Mouse (Mus musculus) MEL (cell line): ENCODE data around the gene Clec16a. TPM values are rescaled to one million over a fixed set of nuclear protein-coding genes. Genes with fewer than 3 reads are reported as not detected.

Source experiments
- DNase-seq: peaks from one replicate; pipeline ENCODE4 v3.0.0; 2011; ENCODE audit warnings: low read depth, low spot score
- H3K27ac ChIP-seq: 2 replicates; pipeline ENCODE4 v1.5.1; 2012; ENCODE audit warnings: low read depth, mild to moderate bottlenecking, control low read depth, low read length, moderate library complexity; ENCODE audit not compliant: control insufficient read depth
- H3K27me3 ChIP-seq, 2 experiments: fragments of 150-350 bp in 1 of 2; sonication (generic) in 1 of 2; 2 replicates each; pipeline ENCODE4 v1.6.1; 2012; ENCODE audit warnings: low read length in 2 of 2, mild to moderate bottlenecking in 2 of 2, improper control_type of control experiment in 1 of 2, moderate library complexity in 1 of 2; ENCODE audit not compliant: insufficient read depth in 2 of 2, control insufficient read depth in 1 of 2
- H3K36me3 ChIP-seq, 2 experiments: 2 replicates each; pipeline ENCODE4 v1.6.1; 2012 to 2014; ENCODE audit warnings: low read length in 2 of 2, improper control_type of control experiment in 1 of 2, inconsistent platforms in 1 of 2, mild to moderate bottlenecking in 1 of 2; ENCODE audit not compliant: insufficient read depth in 2 of 2, control insufficient read depth in 1 of 2
- H3K4me1 ChIP-seq, 2 experiments: fragments of 150-350 bp in 1 of 2; sonication (generic) in 1 of 2; 2 replicates each; pipeline ENCODE4 v1.6.1; 2012; ENCODE audit warnings: low read length in 2 of 2, improper control_type of control experiment in 1 of 2, mild to moderate bottlenecking in 1 of 2; ENCODE audit not compliant: insufficient read depth in 2 of 2, control insufficient read depth in 1 of 2
- H3K4me3 ChIP-seq, 2 experiments: fragments of 150-350 bp in 1 of 2; sonication (generic) in 1 of 2; 2 replicates each; pipeline ENCODE4 v1.5.1; 2012; ENCODE audit warnings: low read depth in 2 of 2, low read length in 2 of 2, mild to moderate bottlenecking in 2 of 2, moderate library complexity in 2 of 2, control low read depth in 1 of 2, improper control_type of control experiment in 1 of 2; ENCODE audit not compliant: control insufficient read depth in 1 of 2, insufficient read depth in 1 of 2
- H3K79me2 ChIP-seq: 2 replicates; pipeline ENCODE4 v1.6.1; 2012; ENCODE audit warnings: mild to moderate bottlenecking, low read length, moderate library complexity; ENCODE audit not compliant: control insufficient read depth, poor library complexity, insufficient read depth
- H3K9ac ChIP-seq: 2 replicates; pipeline ENCODE4 v1.6.1; 2012; ENCODE audit warnings: low read depth, mild to moderate bottlenecking, control low read depth, low read length, moderate library complexity; ENCODE audit not compliant: control insufficient read depth, poor library complexity, severe bottlenecking
- H3K9me3 ChIP-seq: fragments of 150-350 bp; sonication (generic); replicated peaks from 2 replicates; pipeline ENCODE4 v1.6.1; 2012; ENCODE audit warnings: mild to moderate bottlenecking, low read length, improper control_type of control experiment, moderate library complexity; ENCODE audit not compliant: insufficient read depth
- BHLHE40 ChIP-seq: IDR thresholded peaks from 2 replicates; pipeline ENCODE4 v1.6.1; 2012; ENCODE audit warnings: low read depth, mild to moderate bottlenecking, inconsistent platforms, low read length, improper control_type of control experiment, borderline replicate concordance
- CHD1 ChIP-seq: IDR thresholded peaks from 2 replicates; pipeline ENCODE4 v1.6.1; 2012; ENCODE audit warnings: low read depth, mild to moderate bottlenecking, inconsistent platforms, low read length, improper control_type of control experiment
- E2F4 ChIP-seq: IDR thresholded peaks from 2 replicates; pipeline ENCODE4 v1.6.1; 2011; ENCODE audit warnings: low read depth, low read length, improper control_type of control experiment, borderline replicate concordance
- ELF1 ChIP-seq: IDR thresholded peaks from 2 replicates; pipeline ENCODE4 v1.6.1; 2014; ENCODE audit warnings: low read depth, mild to moderate bottlenecking, inconsistent platforms, low read length, improper control_type of control experiment, moderate library complexity
- EP300 ChIP-seq, 2 experiments: IDR thresholded peaks; 2 replicates each; pipeline ENCODE4 v1.6.1; 2011; ENCODE audit warnings: improper control_type of control experiment in 2 of 2, low read length in 2 of 2, low read depth in 1 of 2, mild to moderate bottlenecking in 1 of 2
- ETS1 ChIP-seq: IDR thresholded peaks from 2 replicates; pipeline ENCODE4 v1.6.1; 2012; ENCODE audit warnings: low read depth, mild to moderate bottlenecking, inconsistent platforms, low read length, improper control_type of control experiment, moderate library complexity
- GABPA ChIP-seq: IDR thresholded peaks from 2 replicates; pipeline ENCODE4 v1.6.1; 2012; ENCODE audit warnings: low read depth, mild to moderate bottlenecking, inconsistent platforms, low read length, improper control_type of control experiment, moderate library complexity
- GATA1 ChIP-seq: IDR thresholded peaks from 2 replicates; pipeline ENCODE4 v1.6.1; 2011; ENCODE audit warnings: low read depth, low read length, improper control_type of control experiment
- HCFC1 ChIP-seq: IDR thresholded peaks from 2 replicates; pipeline ENCODE4 v1.6.1; 2012; ENCODE audit warnings: low read depth, mild to moderate bottlenecking, inconsistent platforms, low read length, improper control_type of control experiment, moderate library complexity
- JUND ChIP-seq: IDR thresholded peaks from 2 replicates; pipeline ENCODE4 v1.6.1; 2011; ENCODE audit warnings: low read depth, mild to moderate bottlenecking, improper control_type of control experiment, low read length
- KAT2A ChIP-seq: conservative IDR thresholded peaks from 2 replicates; pipeline ENCODE4 v1.6.1; 2012; ENCODE audit warnings: low read depth, low read length, improper control_type of control experiment, inconsistent platforms
- MAFK ChIP-seq: IDR thresholded peaks from 2 replicates; pipeline ENCODE4 v1.6.1; 2011; ENCODE audit warnings: low read depth, mild to moderate bottlenecking, low read length, improper control_type of control experiment, borderline replicate concordance
- MAX ChIP-seq: IDR thresholded peaks from 2 replicates; pipeline ENCODE4 v1.6.1; 2011; ENCODE audit warnings: low read length, improper control_type of control experiment
- MAZ ChIP-seq: IDR thresholded peaks from 2 replicates; pipeline ENCODE4 v1.6.1; 2012; ENCODE audit warnings: low read depth, mild to moderate bottlenecking, inconsistent platforms, low read length, improper control_type of control experiment
- MEF2A ChIP-seq: IDR thresholded peaks from 2 replicates; pipeline ENCODE4 v1.6.1; 2014; ENCODE audit warnings: low read depth, mild to moderate bottlenecking, inconsistent platforms, low read length, improper control_type of control experiment; ENCODE audit not compliant: poor library complexity, insufficient replicate concordance, severe bottlenecking; ENCODE audit errors: extremely low read depth
- MXI1 ChIP-seq: IDR thresholded peaks from 2 replicates; pipeline ENCODE4 v1.6.1; 2011; ENCODE audit warnings: mild to moderate bottlenecking, low read depth, low read length, improper control_type of control experiment
- MYB ChIP-seq: IDR thresholded peaks from 2 replicates; pipeline ENCODE4 v1.6.1; 2011; ENCODE audit warnings: mild to moderate bottlenecking, low read depth, low read length, improper control_type of control experiment
- MYC ChIP-seq: IDR thresholded peaks from 2 replicates; pipeline ENCODE4 v1.6.1; 2011; ENCODE audit warnings: low read depth, mild to moderate bottlenecking, low read length, improper control_type of control experiment, moderate library complexity
- NELFE ChIP-seq: IDR thresholded peaks from 2 replicates; pipeline ENCODE4 v1.6.1; 2011; ENCODE audit warnings: low read depth, low read length, improper control_type of control experiment
- NRF1 ChIP-seq: IDR thresholded peaks from 2 replicates; pipeline ENCODE4 v1.6.1; 2014; ENCODE audit warnings: low read depth, mild to moderate bottlenecking, inconsistent platforms, low read length, improper control_type of control experiment, moderate library complexity; ENCODE audit not compliant: poor library complexity, insufficient read depth, severe bottlenecking
- POLR2A ChIP-seq, 2 experiments: IDR thresholded peaks; 2 replicates each; pipeline ENCODE4 v1.6.1; 2011 to 2012; ENCODE audit warnings: low read length in 2 of 2, mild to moderate bottlenecking in 2 of 2, control low read depth in 1 of 2, improper control_type of control experiment in 1 of 2, low read depth in 1 of 2, moderate library complexity in 1 of 2; ENCODE audit not compliant: control insufficient read depth in 1 of 2, insufficient read depth in 1 of 2, poor library complexity in 1 of 2
- POLR2AphosphoS2 ChIP-seq: IDR thresholded peaks from 2 replicates; pipeline ENCODE4 v1.6.1; 2011; ENCODE audit warnings: low read length, improper control_type of control experiment
- POLR2AphosphoS5 ChIP-seq: IDR thresholded peaks from 2 replicates; pipeline ENCODE4 v1.6.1; 2012; ENCODE audit warnings: low read depth, borderline replicate concordance, mild to moderate bottlenecking, inconsistent platforms, low read length, moderate library complexity, mixed read lengths
- RAD21 ChIP-seq: IDR thresholded peaks from 2 replicates; pipeline ENCODE4 v1.6.1; 2011; ENCODE audit warnings: mild to moderate bottlenecking, low read depth, low read length, improper control_type of control experiment
- RCOR1 ChIP-seq: IDR thresholded peaks from 2 replicates; pipeline ENCODE4 v1.6.1; 2012; ENCODE audit warnings: low read depth, mild to moderate bottlenecking, inconsistent platforms, low read length, improper control_type of control experiment
- SIN3A ChIP-seq: IDR thresholded peaks from 2 replicates; pipeline ENCODE4 v1.6.1; 2012; ENCODE audit warnings: low read length, improper control_type of control experiment, inconsistent platforms
- SMC3 ChIP-seq: IDR thresholded peaks from 2 replicates; pipeline ENCODE4 v1.6.1; 2011; ENCODE audit warnings: low read depth, low read length, improper control_type of control experiment
- TAL1 ChIP-seq: IDR thresholded peaks from 2 replicates; pipeline ENCODE4 v1.6.1; 2012; ENCODE audit warnings: mild to moderate bottlenecking, inconsistent platforms, low read length, moderate library complexity, mixed read lengths
- TBP ChIP-seq: IDR thresholded peaks from 2 replicates; pipeline ENCODE4 v1.8.0; 2011; ENCODE audit warnings: low read depth, low read length, improper control_type of control experiment
- TCF12 ChIP-seq: IDR thresholded peaks from 2 replicates; pipeline ENCODE4 v1.6.1; 2014; ENCODE audit warnings: low read depth, mild to moderate bottlenecking, inconsistent platforms, low read length, improper control_type of control experiment, moderate library complexity
- UBTF ChIP-seq: IDR thresholded peaks from 2 replicates; pipeline ENCODE4 v1.6.1; 2012; ENCODE audit warnings: low read depth, mild to moderate bottlenecking, inconsistent platforms, low read length, improper control_type of control experiment, moderate library complexity, borderline replicate concordance; ENCODE audit not compliant: insufficient read depth
- USF1 ChIP-seq: IDR thresholded peaks from 2 replicates; pipeline ENCODE4 v1.6.1; 2014; ENCODE audit warnings: low read depth, mild to moderate bottlenecking, inconsistent platforms, low read length, improper control_type of control experiment, moderate library complexity
- USF2 ChIP-seq, 2 experiments: IDR thresholded peaks; 2 replicates each; pipeline ENCODE4 v1.6.1; 2011 to 2012; ENCODE audit warnings: improper control_type of control experiment in 2 of 2, low read length in 2 of 2, borderline replicate concordance in 1 of 2, inconsistent platforms in 1 of 2, low read depth in 1 of 2, mild to moderate bottlenecking in 1 of 2; ENCODE audit not compliant: insufficient read depth in 1 of 2
- ZC3H11A ChIP-seq: IDR thresholded peaks from 2 replicates; pipeline ENCODE4 v1.6.1; 2012; ENCODE audit warnings: low read depth, mild to moderate bottlenecking, inconsistent platforms, low read length, improper control_type of control experiment
- ZKSCAN1 ChIP-seq: IDR thresholded peaks from 2 replicates; pipeline ENCODE4 v1.6.1; 2012; ENCODE audit warnings: low read depth, mild to moderate bottlenecking, inconsistent platforms, low read length, improper control_type of control experiment, moderate library complexity
- ZMIZ1 ChIP-seq: IDR thresholded peaks from 2 replicates; pipeline ENCODE4 v1.6.1; 2012; ENCODE audit warnings: low read depth, mild to moderate bottlenecking, inconsistent platforms, low read length, improper control_type of control experiment, moderate library complexity
- ZNF384 ChIP-seq: IDR thresholded peaks from 2 replicates; pipeline ENCODE4 v1.6.1; 2012; ENCODE audit warnings: low read depth, mild to moderate bottlenecking, inconsistent platforms, low read length, improper control_type of control experiment
- polyA plus RNA-seq, 2 experiments: library from polyadenylated mRNA; stranded (reverse) in 1 of 2; unstranded in 1 of 2; fragments of >175 nt in 1 of 2; fragments of >200 nt in 1 of 2; gene quantifications; 2 replicates each; pipeline versions ENCODE4 v1.2.1 to v1.2.4; 2012; ENCODE audit warnings: low replicate concordance in 2 of 2, low read depth in 1 of 2; ENCODE audit not compliant: insufficient read length in 2 of 2, insufficient read depth in 1 of 2, missing spikeins in 1 of 2
- total RNA-seq: library from RNA; depleted of rRNA; stranded (reverse); fragments of 300-350 nt; gene quantifications from 2 replicates; pipeline ENCODE4 v1.2.3, GENCODE M21; 2012

The Clec16a gene
- total and polyA plus RNA-seq, 3 experiments = 10.4 to 49.3 (median 22.1) TPM

DNA sequence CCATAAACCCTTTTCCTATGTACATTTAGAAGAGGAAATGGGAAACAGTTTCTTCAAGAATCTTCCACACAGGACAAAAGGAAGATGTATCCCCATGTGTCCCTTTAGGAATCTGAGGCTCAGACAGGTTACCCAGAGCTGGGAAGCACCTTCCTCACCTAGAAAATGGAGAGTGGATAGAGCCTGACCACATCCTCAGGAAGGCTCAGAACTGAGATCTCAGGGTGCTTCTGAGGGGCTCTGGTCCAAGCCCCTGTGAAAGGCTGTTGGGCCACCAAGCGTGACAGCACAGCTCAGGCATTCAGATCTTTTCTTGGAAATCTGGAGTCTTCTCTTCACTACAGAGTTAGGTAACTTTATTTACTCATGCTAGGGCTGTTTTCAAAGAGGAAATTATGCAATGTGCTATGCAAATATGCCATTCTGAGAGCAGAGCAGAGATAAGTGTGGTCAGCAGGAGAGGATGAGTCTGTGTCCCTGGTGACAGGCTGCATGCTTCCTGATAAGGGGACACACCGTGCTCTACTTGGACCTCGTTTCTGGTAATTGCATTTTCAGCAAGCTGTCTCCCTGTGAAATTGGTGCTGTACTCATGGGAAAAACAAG lies 131.4 kb downstream of the Clec16a start:
- H3K79me2 ChIP-seq = no peaks in the 10 kb centered on the region
- H3K9ac ChIP-seq = no peak overlapping the region
- peak overlapping the region; percentile 67 for H3K27ac ChIP-seq
- H3K27me3 ChIP-seq = no peaks in the 10 kb centered on the region
- peaks cover 7 to 19% of the 10 kb centered on the region in 2 experiments for H3K4me1 ChIP-seq
- no peaks in the 10 kb centered on the region for H3K9me3 ChIP-seq
- peak; percentile 85 for DNase-seq
- no peak overlapping the region for H3K4me3 ChIP-seq
- peaks cover 0 to 26% of the 10 kb centered on the region in 2 experiments; a peak in 2 of 4 replicates for H3K36me3 ChIP-seq
- no peak for TF ChIP-seq ZKSCAN1
- peak; percentile 84 for TF ChIP-seq TCF12
- peak; percentile 76; the same call in 1 of the 2 replicates for TF ChIP-seq MAX
- TF ChIP-seq POLR2A (IDR thresholded peaks at IDR 0.05; ENCODE audit: control insufficient read depth in 1 of 2, insufficient read depth in 1 of 2, low read depth in 1 of 2, low read length in 2 of 2, poor library complexity in 1 of 2) = no peak
- TF ChIP-seq ZMIZ1 = no peak
- peak; percentile 82 for TF ChIP-seq RCOR1
- TF ChIP-seq POLR2AphosphoS2 = no peak
- no peak for TF ChIP-seq KAT2A
- peak; percentile 85 for TF ChIP-seq MXI1
- TF ChIP-seq E2F4 = no peak
- TF ChIP-seq MYC = peak; percentile 79; the same call in 1 of the 2 replicates
- no peak for TF ChIP-seq MYB
- TF ChIP-seq USF2 (IDR thresholded peaks at IDR 0.05; ENCODE audit: borderline replicate concordance in 1 of 2, insufficient read depth in 1 of 2, low read depth in 1 of 2, low read length in 2 of 2) = no peak
- TF ChIP-seq ETS1 = peak; percentile 96
- TF ChIP-seq SMC3 = no peak
- TF ChIP-seq ZNF384 = no peak
- TF ChIP-seq USF1 = no peak
- peak; percentile 39; the same call in 1 of the 2 replicates for TF ChIP-seq ELF1
- TF ChIP-seq NELFE = no peak
- no peak for TF ChIP-seq RAD21
- peak; percentile 87 to 91 for TF ChIP-seq EP300 (IDR thresholded peaks at IDR 0.05; ENCODE audit: low read depth in 1 of 2, low read length in 2 of 2)
- no peak for TF ChIP-seq MEF2A
- TF ChIP-seq SIN3A = peak; percentile 84
- peak; percentile 42; the same call in 1 of the 2 replicates for TF ChIP-seq MAFK
- no peak for TF ChIP-seq CHD1
- peak; percentile 97 for TF ChIP-seq TAL1
- peak; percentile 72; the same call in 1 of the 2 replicates for TF ChIP-seq BHLHE40
- no peak for TF ChIP-seq HCFC1
- TF ChIP-seq TBP = no peak
- TF ChIP-seq JUND = no peak
- TF ChIP-seq NRF1 = no peak
- TF ChIP-seq POLR2AphosphoS5 = no peak
- TF ChIP-seq GABPA = no peak
- no peak for TF ChIP-seq MAZ
- TF ChIP-seq UBTF = no peak
- TF ChIP-seq ZC3H11A = no peak
- peak; percentile 95 for TF ChIP-seq GATA1
